Mouse (Mus musculus) neural tube, embryonic 15.5 days (tissue): Measurements from ENCODE around the gene Olfr1368. TPM values are rescaled to one million over a fixed set of nuclear protein-coding genes. Genes with fewer than 3 reads are reported as not detected.
A peak's percentile ranks its signal among the peaks of the same experiment; 100 is the strongest.

Source experiments
- ATAC-seq: fragments of 200-750 bp; cut with Nextera tagmentation; 2 replicates; pipeline ENCODE4 v1.8.0; 2017; ENCODE audit warnings: mild to moderate bottlenecking, moderate TSS enrichment, moderate library complexity; ENCODE audit not compliant: low FRiP score
- H3K27ac ChIP-seq: fragments of 300-500 bp; sonication (generic); replicated peaks from 2 replicates; pipeline ENCODE4 v1.5.1; 2015; ENCODE audit warnings: mild to moderate bottlenecking, inconsistent platforms
- H3K27me3 ChIP-seq: fragments of 300-500 bp; sonication (generic); replicated peaks from 2 replicates; pipeline ENCODE4 v1.6.1; 2015; ENCODE audit warnings: inconsistent platforms
- H3K36me3 ChIP-seq: fragments of 300-500 bp; sonication (generic); 2 replicates; pipeline ENCODE4 v1.6.1; 2015; ENCODE audit warnings: inconsistent platforms
- H3K4me1 ChIP-seq: fragments of 300-500 bp; sonication (generic); 2 replicates; pipeline ENCODE4 v1.6.1; 2015; ENCODE audit warnings: inconsistent platforms
- H3K4me2 ChIP-seq: fragments of 300-500 bp; sonication (generic); 2 replicates; pipeline ENCODE4 v1.6.1; 2015; ENCODE audit warnings: inconsistent platforms, mild to moderate bottlenecking, moderate library complexity
- H3K4me3 ChIP-seq: fragments of 300-500 bp; sonication (generic); replicated peaks from 2 replicates; pipeline ENCODE4 v1.5.1; 2015; ENCODE audit warnings: mild to moderate bottlenecking, inconsistent platforms
- H3K9ac ChIP-seq: fragments of 300-500 bp; sonication (generic); replicated peaks from 2 replicates; pipeline ENCODE4 v1.6.1; 2015; ENCODE audit warnings: mild to moderate bottlenecking, inconsistent platforms
- H3K9me3 ChIP-seq: fragments of 300-500 bp; sonication (generic); replicated peaks from 2 replicates; pipeline ENCODE4 v1.6.1; 2016; ENCODE audit warnings: inconsistent platforms
- WGBS: fragments of 180-500 bp; shearing (Covaris S2); methylation state at CpG from one replicate; pipeline ENCODE4 v1.1.7; 2015; ENCODE audit warnings: mixed read lengths; 5-methylcytosine and 5-hydroxymethylcytosine counted together
- polyA plus RNA-seq: library from polyadenylated mRNA; unstranded; fragments of >200 nt; fragmentation: Nextera tagmentation; extraction: Ambion mirVana; gene quantifications from 2 replicates; pipeline ENCODE4 v1.2.1, GENCODE M21; 2015

Olfr1368 gene
- polyA plus RNA-seq, 1 experiment from 2014 or later: not detected

- ATAC-seq: peak; percentile 13; the same call in 1 of the 2 replicates
- no peaks in the 10 kb centered on the region for H3K36me3 ChIP-seq
- H3K4me2 ChIP-seq: peak overlapping the region; percentile 92
- H3K27me3 ChIP-seq: no peaks in the 10 kb centered on the region
- peak overlapping the region; percentile 58 for H3K27ac ChIP-seq
- H3K4me1 ChIP-seq: peaks cover 31% of the 10 kb centered on the region; the same call in 1 of the 2 replicates
- peak overlapping the region; percentile 62 for H3K4me3 ChIP-seq
- H3K9ac ChIP-seq: peak overlapping the region; percentile 29
- no peaks in the 10 kb centered on the region for H3K9me3 ChIP-seq
- WGBS: under 1% methylated on average over 11 of the region's 11 CpGs
Measured at GRCm38 (mm10) chr13:21173072-21173471, 27.4 kb upstream of the Olfr1368 start.

- peak overlapping the region; percentile 20; the same call in 1 of the 2 replicates for H3K9ac ChIP-seq
Measured at GRCm38 (mm10) chr13:21172241-21173027, 26.8 kb upstream of the Olfr1368 start.

GRCm38 (mm10) chr13:21171600-21172150 lies 26.0 kb upstream of the Olfr1368 start:
- Histone ChIP-seq H3K36me3 (no peaks in the 10 kb centered on the region), H3K4me1 (peaks cover 32% of the 10 kb centered on the region; the same call in 1 of the 2 replicates), H3K27ac (no peak overlapping the region), H3K9ac (peak overlapping the region; percentile 12; the same call in 1 of the 2 replicates), H3K4me3 (peak overlapping the region; percentile 62), H3K4me2 (peak overlapping the region; percentile 92), H3K27me3 (no peaks in the 10 kb centered on the region), H3K9me3 (no peaks in the 10 kb centered on the region)
- under 1% methylated on average over 12 of the region's 12 CpGs for WGBS
- ATAC-seq: peak; percentile 39

More at GRCm38 (mm10) chr13:21172241-21173027, 26.8 kb upstream of the Olfr1368 start:
- Histone ChIP-seq H3K4me3 (peak overlapping the region; percentile 62), H3K4me1 (peaks cover 31% of the 10 kb centered on the region; the same call in 1 of the 2 replicates), H3K36me3 (no peaks in the 10 kb centered on the region), H3K9me3 (no peaks in the 10 kb centered on the region), H3K27me3 (no peaks in the 10 kb centered on the region), H3K27ac (peak overlapping the region; percentile 46; the same call in 1 of the 2 replicates), H3K4me2 (peak overlapping the region; percentile 92)
- WGBS: under 1% methylated on average over 16 of the region's 16 CpGs
- ATAC-seq: peak; percentile 65

- ATAC-seq: no peak
- Histone ChIP-seq H3K27me3 (no peaks in the 10 kb centered on the region), H3K4me2 (peak overlapping the region; percentile 92), H3K4me1 (peaks cover 38% of the 10 kb centered on the region; the same call in 1 of the 2 replicates), H3K9me3 (no peaks in the 10 kb centered on the region), H3K36me3 (no peaks in the 10 kb centered on the region), H3K27ac (peak overlapping the region; percentile 37; the same call in 1 of the 2 replicates), H3K9ac (peak overlapping the region; percentile 26; the same call in 1 of the 2 replicates), H3K4me3 (peak overlapping the region; percentile 62)
- 7% methylated on average over 15 of the region's 15 CpGs for WGBS
Measured at GRCm38 (mm10) chr13:21171156-21171530, 25.5 kb upstream of the Olfr1368 start.

GRCm38 (mm10) chr13:21170431-21171155 lies 24.9 kb upstream of the Olfr1368 start:
- ATAC-seq: no peak
- Histone ChIP-seq H3K27me3 (peaks cover 1% of the 10 kb centered on the region), H3K27ac (peak overlapping the region; percentile 37; the same call in 1 of the 2 replicates), H3K36me3 (no peaks in the 10 kb centered on the region), H3K9ac (peak overlapping the region; percentile 26; the same call in 1 of the 2 replicates), H3K4me1 (peaks cover 40% of the 10 kb centered on the region; the same call in 1 of the 2 replicates), H3K4me3 (peak overlapping the region; percentile 62), H3K4me2 (peak overlapping the region; percentile 92), H3K9me3 (no peaks in the 10 kb centered on the region)
- WGBS: 38% methylated on average over 17 of the region's 17 CpGs

DNA sequence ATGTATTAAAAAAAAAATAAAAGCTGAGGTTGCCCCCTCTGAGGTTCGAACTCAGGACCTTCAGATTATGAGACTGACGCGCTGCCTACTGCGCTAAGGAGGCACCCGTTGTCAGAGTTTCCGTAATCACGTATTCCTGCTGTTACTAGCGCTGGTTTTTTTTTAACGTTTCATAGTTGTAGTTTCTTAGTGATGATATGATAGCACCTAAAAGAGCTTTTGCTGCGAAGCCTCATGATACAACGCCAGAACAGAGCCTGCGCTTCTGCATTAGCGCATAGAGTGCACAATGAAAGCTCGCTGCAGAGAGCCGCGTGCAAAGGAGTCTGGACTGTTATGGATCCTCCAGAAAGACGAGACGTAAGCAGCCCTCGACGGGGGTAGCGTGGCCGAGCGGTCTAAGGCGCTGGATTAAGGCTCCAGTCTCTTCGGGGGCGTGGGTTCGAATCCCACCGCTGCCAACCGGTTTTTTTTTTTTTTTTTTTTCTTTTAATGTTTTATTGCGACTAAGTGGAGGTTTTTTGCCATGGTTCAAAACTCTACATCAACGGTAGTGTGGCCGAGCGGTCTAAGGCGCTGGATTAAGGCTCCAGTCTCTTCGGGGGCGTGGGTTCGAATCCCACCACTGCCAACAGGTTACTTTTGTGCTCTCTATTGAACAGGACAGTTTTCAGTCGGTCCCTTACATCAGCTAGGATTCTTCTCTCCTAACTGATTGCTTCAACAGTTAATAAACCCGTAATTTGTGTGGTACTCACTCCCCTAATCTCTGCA lies 24.2 kb upstream of the Olfr1368 start:
- peak overlapping the region; percentile 42; the same call in 1 of the 2 replicates for H3K9ac ChIP-seq
- H3K27me3 ChIP-seq: peaks cover 4% of the 10 kb centered on the region
- peak; percentile 74 for ATAC-seq
- H3K4me3 ChIP-seq: peak overlapping the region; percentile 62
- peak overlapping the region; percentile 92 for H3K4me2 ChIP-seq
- H3K9me3 ChIP-seq: no peaks in the 10 kb centered on the region
- H3K27ac ChIP-seq: peak overlapping the region; percentile 79; the same call in 1 of the 2 replicates
- H3K4me1 ChIP-seq: peaks cover 40% of the 10 kb centered on the region; the same call in 1 of the 2 replicates
- under 1% methylated on average over 39 of the region's 39 CpGs for WGBS
- H3K36me3 ChIP-seq: no peaks in the 10 kb centered on the region

GRCm38 (mm10) chr13:21169121-21169656 lies 23.5 kb upstream of the Olfr1368 start:
- Histone ChIP-seq H3K4me3 (peak overlapping the region; percentile 62), H3K9me3 (no peaks in the 10 kb centered on the region), H3K27ac (no peak overlapping the region), H3K4me2 (peak overlapping the region; percentile 92), H3K27me3 (peaks cover 4% of the 10 kb centered on the region), H3K36me3 (no peaks in the 10 kb centered on the region), H3K4me1 (peaks cover 40% of the 10 kb centered on the region; the same call in 1 of the 2 replicates), H3K9ac (peak overlapping the region; percentile 52)
- ATAC-seq: no peak
- WGBS: 5% methylated on average over 14 of the region's 14 CpGs

DNA sequence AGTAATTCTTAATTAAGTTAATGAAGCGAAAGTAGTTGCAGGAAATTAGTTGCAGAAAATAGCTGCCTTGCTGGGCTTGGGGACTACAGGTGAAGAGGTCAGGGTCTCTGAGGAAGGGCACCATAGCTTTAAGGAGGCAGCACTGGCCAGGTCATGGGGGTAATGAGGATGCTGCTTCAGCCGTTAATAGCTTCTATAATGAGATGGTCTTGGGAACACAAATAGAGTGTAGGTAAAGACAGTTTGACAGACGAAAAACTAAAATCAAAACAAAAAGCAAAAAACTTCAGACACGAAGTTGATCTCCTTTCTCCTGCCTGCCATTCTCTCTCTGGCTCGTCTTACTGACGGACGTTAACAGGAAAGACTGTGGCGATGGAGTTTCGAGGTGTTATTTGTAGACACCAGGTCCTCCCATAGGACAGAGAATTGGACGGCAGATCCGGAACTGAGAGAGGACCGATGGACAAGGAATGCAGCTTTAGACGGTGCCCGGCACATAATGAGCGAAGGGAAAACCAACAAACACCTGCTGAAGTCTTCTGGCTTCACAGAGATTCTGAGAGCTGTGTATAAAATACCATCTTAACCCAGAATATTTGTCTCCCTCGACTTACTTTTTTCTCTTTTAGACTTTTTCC lies 22.8 kb upstream of the Olfr1368 start:
- under 1% methylated on average over 16 of the region's 16 CpGs for WGBS
- Histone ChIP-seq H3K27ac (no peak overlapping the region; the same call in 1 of the 2 replicates), H3K4me2 (peak overlapping the region; percentile 92), H3K9me3 (no peaks in the 10 kb centered on the region), H3K36me3 (no peaks in the 10 kb centered on the region), H3K9ac (peak overlapping the region; percentile 52), H3K27me3 (peaks cover 4% of the 10 kb centered on the region), H3K4me3 (peak overlapping the region; percentile 62), H3K4me1 (peaks cover 40% of the 10 kb centered on the region; the same call in 1 of the 2 replicates)
- no peak for ATAC-seq

- H3K9ac ChIP-seq: peak overlapping the region; percentile 52; the same call in 1 of the 2 replicates
- ATAC-seq: peak; percentile 67
- under 1% methylated on average over 8 of the region's 8 CpGs for WGBS
Measured at GRCm38 (mm10) chr13:21167910-21168300, 22.2 kb upstream of the Olfr1368 start.

More at GRCm38 (mm10) chr13:21167910-21168300, 22.2 kb upstream of the Olfr1368 start:
- no peak overlapping the region for H3K27ac ChIP-seq
- H3K36me3 ChIP-seq: no peaks in the 10 kb centered on the region
- H3K4me3 ChIP-seq: peak overlapping the region; percentile 62
- H3K4me1 ChIP-seq: peaks cover 34% of the 10 kb centered on the region; the same call in 1 of the 2 replicates
- peaks cover 4% of the 10 kb centered on the region for H3K27me3 ChIP-seq
- H3K4me2 ChIP-seq: peak overlapping the region; percentile 92
- no peaks in the 10 kb centered on the region for H3K9me3 ChIP-seq
